Mouse (Mus musculus): ENCODE measurements around the gene Gigyf2.
A peak's percentile ranks its signal among the peaks of the same experiment; 100 is the strongest.
"Not testable (repeated sequence)": the region's sequence is repeated elsewhere in the genome, so short reads cannot be mapped to it uniquely, and the experiment has no call there.

Gene Gigyf2

GRCm38 (mm10) chr1:87447183-87448104 is 120.6 kb downstream of the Gigyf2 start:
- DNase-seq (ENCODE audit: low spot score in 2 of 2), result peak; percentile 13 to 25

GRCm38 (mm10) chr1:87449432-87449831 is 122.6 kb downstream of the Gigyf2 start:
- DNase-seq (ENCODE audit: low spot score in 2 of 2), result no peak

DNA sequence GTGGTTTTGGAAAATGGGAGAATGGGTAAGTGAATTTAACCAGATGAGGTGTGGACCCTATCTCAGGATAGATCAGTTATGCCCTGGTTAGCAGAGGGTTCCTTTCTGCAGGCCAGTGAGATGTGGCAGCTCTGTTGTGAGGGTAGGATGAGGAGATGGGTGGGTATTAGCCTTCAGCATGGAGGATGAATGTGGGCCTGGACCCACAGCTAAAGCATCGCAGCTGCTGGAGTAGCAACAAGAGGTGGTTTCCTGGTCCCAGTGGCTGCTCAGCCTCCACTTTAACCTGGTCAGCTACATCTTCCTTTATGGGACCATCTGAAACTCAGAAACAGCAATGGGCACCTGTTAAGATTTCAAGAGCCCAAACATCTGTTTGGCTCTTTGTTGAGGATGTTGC is 129.6 kb downstream of the Gigyf2 start:
- no peak for DNase-seq (ENCODE audit: low spot score in 2 of 2)

GRCm38 (mm10) chr1:87458045-87458444 is 131.2 kb downstream of the Gigyf2 start:
- DNase-seq (ENCODE audit: low spot score in 2 of 2), result no peak

DNA sequence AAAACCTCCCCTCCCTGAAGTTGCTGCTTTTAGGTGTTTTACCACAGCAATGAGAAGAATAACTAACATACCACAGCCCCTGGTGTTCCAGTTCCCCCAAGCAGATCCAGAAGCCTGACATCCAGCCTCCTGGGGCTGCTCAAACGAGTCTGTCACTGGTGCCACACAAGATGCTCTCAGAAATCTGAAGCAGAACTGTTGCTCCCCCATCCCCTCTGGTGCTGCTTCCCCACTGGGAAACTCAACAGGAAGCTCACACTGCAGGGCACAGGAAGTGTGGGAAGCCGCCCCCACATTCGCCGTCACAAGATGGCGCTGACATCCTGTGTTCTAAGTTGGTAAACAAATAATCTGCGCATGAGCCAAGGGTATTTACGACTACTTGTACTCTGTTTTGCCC is 133.1 kb downstream of the Gigyf2 start:
- DNase-seq (ENCODE audit: low spot score in 2 of 2), result not testable (repeated sequence)

DNA sequence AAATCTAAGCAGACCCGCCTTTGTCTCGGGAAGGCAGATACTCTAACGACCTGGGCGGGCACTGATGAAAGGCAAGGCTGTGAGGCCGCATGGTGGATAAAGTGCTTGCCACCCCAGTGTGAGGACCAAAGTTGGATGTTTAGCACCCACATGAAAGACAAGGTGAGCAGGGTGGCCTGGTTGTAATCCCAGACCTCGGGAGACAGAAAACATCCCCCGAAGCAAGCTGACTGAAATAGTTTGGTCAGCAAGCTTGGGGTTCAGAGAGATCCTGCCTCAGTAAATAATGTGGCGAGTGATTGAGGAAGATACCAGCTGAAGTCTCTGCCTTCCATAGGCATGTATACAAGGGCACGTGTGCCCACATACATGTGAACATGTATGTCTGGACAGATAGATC is 140.7 kb downstream of the Gigyf2 start:
- DNase-seq (ENCODE audit: low spot score in 2 of 2), result no peak

GRCm38 (mm10) chr1:87468321-87468720 is 141.5 kb downstream of the Gigyf2 start:
- DNase-seq (ENCODE audit: low spot score in 2 of 2), result no peak

DNA sequence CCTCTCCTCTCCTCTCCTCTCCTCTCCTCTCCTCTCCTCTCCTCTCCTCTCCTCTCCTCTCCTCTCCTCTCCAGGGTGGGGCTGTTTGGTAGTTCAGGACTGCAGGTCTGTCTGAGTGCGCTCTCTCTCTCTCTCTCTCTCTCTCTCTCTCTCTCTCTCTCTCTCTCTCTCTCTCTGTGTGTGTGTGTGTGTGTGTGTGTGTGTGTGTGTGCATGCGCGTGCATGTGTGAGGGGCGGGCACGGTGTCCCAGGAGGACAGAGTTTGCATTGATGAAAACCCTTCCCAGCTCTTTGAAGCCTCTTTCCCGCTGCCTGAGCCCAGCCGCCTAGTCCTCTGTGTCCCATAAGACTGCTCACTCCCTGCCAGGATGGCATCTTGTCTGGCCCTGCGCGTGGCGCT is 143.2 kb downstream of the Gigyf2 start, which contains the start of gene Snorc:
TSS of gene Snorc (plus strand) at position 301 of the 400 bp plus-strand sequence.
- not testable (repeated sequence) for DNase-seq (ENCODE audit: low spot score in 2 of 2)

GRCm38 (mm10) chr1:87471914-87472313 is 145.1 kb downstream of the Gigyf2 start:
- DNase-seq (ENCODE audit: low spot score in 2 of 2), result no peak

DNA sequence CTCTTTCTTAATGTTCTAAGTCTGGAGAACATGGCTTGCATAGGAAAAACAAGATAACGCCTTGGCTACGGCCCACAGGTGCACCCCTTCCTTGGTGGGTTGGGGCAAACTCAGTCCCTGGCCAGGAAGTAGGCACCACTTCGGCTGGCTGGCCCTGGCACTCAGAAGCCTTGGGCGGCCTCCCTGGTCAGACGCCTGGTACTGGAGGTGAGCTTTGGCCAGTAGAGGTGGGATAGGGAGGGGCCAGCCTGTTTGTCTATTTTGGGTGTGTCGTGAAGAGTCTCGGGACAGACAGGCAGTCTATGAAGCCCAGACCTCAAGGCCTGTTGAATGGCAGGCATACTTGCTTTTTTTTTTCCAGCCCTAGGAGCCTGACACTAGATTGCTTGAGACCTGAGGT is 145.8 kb downstream of the Gigyf2 start:
- DNase-seq (ENCODE audit: low spot score in 2 of 2), result no peak

- DNase-seq (ENCODE audit: low spot score in 2 of 2), result no peak
Measured at GRCm38 (mm10) chr1:87475076-87475895, 148.5 kb downstream of the Gigyf2 start.

GRCm38 (mm10) chr1:87482546-87482945 is 155.7 kb downstream of the Gigyf2 start:
- DNase-seq (ENCODE audit: low spot score in 2 of 2), result no peak

DNA sequence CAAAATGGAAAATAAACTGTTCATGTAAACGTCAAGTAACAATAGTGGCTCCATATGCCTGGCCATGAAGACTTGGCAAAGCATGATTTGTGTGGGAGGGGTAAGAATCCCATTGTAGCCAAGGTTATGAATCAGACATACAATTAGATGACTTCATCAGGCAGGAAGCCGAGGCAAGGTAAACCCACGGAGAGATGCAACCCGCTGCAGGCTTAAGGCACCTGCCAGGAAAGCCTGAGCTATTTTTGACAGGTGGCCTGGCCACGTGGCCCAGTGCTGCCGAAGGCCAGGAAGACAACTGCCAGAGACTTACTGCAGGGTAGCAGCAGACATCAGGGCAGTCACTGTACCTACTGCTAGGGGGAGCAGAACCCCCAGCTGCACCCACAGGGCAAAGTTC is 159.6 kb downstream of the Gigyf2 start:
- no peak for DNase-seq (ENCODE audit: low spot score in 2 of 2)

DNA sequence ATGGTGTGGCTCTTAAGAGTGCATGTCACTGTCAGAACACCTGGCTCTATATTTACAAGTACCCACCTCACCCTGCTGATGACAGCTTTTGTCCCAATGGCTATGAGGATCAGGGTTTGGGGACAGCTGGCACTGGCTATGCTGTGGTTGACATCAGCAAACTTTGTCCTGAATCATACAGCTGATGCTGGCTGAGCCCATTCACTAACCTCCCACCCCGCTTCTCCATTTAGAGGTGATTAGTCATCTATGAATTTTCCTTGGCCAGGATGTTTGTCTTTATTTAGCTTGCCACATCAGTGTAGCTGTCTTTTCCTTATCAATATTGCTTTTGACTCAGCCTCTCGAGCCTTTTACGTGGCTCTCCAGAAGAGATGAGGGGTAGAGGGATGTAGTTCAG is 165.5 kb downstream of the Gigyf2 start:
- DNase-seq (ENCODE audit: low spot score in 2 of 2), result no peak

DNA sequence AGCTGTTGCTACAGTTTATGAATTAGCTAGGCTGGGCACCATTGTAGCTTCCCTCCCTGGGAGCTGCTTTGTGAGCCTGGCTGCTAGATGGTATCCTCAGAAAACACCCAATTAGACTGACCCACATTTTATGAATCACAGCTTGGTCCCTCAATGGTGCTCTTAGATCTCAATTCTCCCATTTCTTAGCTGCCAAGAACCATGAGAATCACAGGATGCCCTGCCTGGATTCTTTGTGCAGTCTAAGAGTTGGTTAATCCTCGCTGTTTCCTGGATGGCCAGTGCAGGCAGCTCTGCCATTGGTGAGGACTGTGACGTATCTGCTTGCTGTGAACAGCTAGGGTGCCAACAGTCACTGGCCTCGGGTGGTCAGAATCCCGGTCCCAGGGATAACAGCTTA is 166.7 kb downstream of the Gigyf2 start:
- DNase-seq (ENCODE audit: low spot score in 2 of 2), result no peak
